Mouse (Mus musculus) liver, adult 2 months (tissue): ENCODE data around the gene Fip1l1.

Source experiments
- CTCF ChIP-seq: fragments of 200-500 bp; IDR thresholded peaks from 2 replicates; pipeline ENCODE4 v1.5.1; 2011; ENCODE audit warnings: low read depth, low read length, control low read depth
- POLR2A ChIP-seq: fragments of 200-500 bp; IDR thresholded peaks from 2 replicates; pipeline ENCODE4 v1.6.1; 2011; ENCODE audit warnings: low read length, control low read depth; ENCODE audit not compliant: insufficient read depth; ENCODE audit errors: extremely low read depth

- TF ChIP-seq CTCF = no peak
- TF ChIP-seq POLR2A = no peak
Measured at GRCm38 (mm10) chr5:74561151-74561550, 25.9 kb downstream of the Fip1l1 start.
